Mouse (Mus musculus) induced T-regulatory cell, adult 2 months (primary cell): ENCODE measurements around the gene Taar2.

Source experiments
- DNase-seq: peaks from one replicate; pipeline ENCODE4 v3.0.0-alpha.2; 2012; ENCODE audit warnings: low read depth

Taar2 gene

GRCm38 (mm10) chr10:23938312-23938711 lies at the start of gene Taar2:
Gene Taar2 (plus strand): TSS chr10:23938572.
- no peak for DNase-seq

DNA sequence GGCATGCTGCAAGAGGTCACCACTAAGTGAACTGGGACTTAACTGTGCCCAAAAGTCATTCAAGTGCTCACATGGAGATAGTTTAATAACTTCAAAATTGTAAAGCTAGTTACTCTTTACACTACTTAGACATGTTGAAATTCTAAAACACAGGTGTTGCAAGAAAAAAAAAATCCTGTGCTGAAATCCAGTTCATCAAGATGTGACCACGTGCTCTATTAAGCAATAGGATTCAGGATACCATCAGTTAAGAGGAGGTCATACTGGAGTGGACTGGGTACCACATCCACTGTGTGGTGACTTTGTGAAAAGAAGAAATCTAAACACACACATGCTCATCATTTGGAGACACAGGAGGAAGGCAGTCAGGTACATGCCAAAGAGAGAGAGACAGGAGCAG lies 45.4 kb upstream of the Taar2 start:
- DNase-seq, result no peak

GRCm38 (mm10) chr10:23894601-23895349 lies 43.6 kb upstream of the Taar2 start, which contains the start of gene Vnn1:
Gene Vnn1 (plus strand): TSS chr10:23894688.
- no peak for DNase-seq

DNA sequence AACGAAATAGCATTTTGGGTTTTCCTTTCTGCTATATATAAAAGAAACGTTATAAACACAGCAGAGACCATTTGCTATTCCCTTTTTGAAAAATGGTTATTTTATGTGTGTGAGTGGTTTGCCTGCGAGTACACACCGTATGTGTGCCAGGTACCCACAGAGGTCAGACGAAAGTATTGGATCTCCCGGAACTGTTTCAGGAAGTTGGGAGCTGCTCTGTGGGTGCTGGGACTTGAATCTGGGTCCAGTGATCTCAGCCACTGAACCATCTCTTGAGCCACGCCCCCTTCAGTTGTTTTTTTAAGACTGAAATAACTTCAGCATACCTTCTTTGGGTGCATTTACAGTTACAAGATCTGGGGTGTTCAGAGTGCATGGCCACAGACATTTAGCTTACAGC lies 43.0 kb upstream of the Taar2 start:
- no peak for DNase-seq

DNA sequence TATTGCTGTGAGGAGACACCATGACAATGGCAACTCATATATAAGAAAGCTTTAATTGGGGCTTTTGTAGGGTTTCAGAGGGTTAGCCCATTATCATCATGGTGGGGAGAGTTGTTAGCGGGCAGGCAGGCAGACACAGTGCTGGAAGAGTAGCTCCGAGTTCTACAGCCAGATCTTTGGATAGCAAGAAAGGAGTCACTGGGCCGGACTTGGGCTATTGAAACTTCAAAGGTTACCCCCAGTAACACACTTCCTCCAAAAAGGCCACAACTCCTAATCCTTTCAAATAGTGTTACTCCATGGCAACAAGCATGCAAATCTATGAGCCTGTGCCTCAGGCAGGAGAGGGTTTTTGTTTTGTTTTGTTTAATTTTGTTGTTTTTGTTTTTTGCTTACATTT lies 37.3 kb upstream of the Taar2 start:
- no peak for DNase-seq

GRCm38 (mm10) chr10:23905661-23906060 lies 32.7 kb upstream of the Taar2 start:
- no peak for DNase-seq

- DNase-seq, result no peak
Measured at GRCm38 (mm10) chr10:23920056-23920455, 18.3 kb upstream of the Taar2 start, which contains the start of gene Taar1. Gene Taar1 (plus strand): TSS chr10:23920356.

DNA sequence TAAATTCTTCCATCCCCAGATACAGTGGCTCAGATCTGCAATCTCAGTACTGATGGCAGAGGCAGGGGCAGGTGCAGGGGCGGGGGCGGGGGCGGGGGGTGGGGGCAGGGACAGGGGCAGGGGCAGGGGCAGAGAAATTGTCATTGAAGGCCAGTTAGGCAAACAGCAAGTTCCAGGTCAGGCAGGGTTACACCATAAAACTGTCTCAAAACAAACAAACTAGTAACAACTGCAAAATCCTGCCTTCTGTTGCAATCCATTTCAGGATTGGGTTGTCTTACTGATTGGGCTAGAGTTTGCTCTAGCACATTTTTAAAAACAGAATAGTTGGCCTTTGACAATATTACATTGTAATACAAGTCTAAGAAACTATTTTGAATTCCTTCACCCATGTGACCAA lies 15.9 kb upstream of the Taar2 start:
- DNase-seq, result no peak

GRCm38 (mm10) chr10:23923941-23924340 lies 14.4 kb upstream of the Taar2 start:
- no peak for DNase-seq

DNA sequence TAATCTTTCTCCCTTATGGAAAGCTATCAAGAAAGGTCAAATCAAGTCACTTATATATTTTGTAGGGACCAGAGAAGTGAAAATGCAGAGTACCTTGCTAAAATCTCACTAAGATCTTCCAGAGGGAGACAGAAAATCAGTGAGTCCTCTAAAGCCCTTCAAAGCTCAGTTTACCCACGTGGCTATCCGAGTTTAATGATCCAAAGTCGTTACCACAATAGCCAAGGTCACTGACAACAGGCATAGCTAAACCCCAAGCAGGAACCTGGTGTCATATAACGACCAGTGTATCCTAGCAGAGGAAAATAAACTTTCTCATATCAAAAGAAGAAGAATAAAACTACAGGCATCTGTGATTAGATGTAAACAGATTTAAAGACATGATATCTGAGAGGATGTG lies 759 bp upstream of the Taar2 start:
- DNase-seq, result no peak

DNA sequence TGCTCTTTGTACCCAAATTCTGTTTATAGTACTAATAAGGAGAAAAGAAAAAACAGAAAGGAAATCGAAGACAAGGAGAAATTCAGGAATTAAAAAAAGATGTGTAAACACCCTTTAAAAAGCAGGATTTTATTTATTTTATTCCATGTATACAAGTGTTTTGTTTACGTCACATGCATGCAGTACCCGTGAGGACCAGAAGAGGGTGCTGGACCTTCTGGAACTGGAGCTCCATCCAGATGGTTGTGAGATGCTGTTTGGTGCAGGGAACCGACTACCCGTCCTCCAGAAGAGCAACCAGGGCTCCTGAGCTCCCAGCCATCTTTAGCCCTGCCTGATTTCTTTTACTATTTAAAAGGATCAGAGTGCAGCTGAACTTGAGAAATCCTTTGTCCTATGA lies 4.1 kb downstream of the Taar2 start:
- DNase-seq, result peak; percentile 35

DNA sequence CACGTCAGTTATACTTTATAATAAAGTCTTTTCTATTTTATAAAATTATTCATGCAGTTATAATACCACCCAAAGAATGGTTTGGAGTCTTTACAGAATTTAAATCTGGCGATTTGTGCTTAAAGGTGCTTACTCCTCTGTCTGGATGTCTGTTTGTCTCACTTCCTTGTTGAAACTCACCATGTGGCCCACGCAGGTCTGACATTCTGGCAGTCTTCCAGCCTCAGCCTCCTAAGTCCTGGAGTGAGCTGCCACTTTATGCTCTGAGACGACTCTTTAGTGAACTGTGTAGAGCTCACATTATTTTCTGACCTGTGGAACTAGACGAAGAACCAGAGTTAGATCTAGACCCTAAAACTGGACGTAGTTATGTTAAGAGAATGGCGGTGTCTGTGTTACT lies 9.7 kb downstream of the Taar2 start:
- DNase-seq, result no peak

GRCm38 (mm10) chr10:23949508-23950005 lies 11.2 kb downstream of the Taar2 start, which contains the start of gene Taar3:
Gene Taar3 (plus strand): TSS chr10:23949558.
- DNase-seq, result no peak

- DNase-seq, result no peak
Measured at GRCm38 (mm10) chr10:23951714-23952113, 13.3 kb downstream of the Taar2 start.

DNA sequence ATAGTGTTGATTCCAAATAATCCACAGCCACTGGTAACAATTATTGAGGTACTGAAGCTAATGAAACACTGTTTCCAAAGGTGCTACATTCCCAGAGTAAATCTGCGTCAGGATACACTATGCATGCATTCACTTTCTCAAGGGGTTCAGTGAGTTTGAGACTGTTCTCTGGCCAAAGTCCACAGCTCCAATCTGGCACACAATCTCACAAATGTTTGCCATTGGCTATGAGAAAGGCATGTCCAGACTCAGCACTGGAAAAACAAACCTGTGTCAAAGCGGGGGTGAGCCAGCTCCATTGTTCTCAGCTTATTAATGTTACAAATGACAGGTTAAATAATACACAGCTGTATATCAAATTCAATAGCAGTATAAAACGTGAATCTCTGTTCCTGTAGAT lies 20.7 kb downstream of the Taar2 start:
- no peak for DNase-seq

DNA sequence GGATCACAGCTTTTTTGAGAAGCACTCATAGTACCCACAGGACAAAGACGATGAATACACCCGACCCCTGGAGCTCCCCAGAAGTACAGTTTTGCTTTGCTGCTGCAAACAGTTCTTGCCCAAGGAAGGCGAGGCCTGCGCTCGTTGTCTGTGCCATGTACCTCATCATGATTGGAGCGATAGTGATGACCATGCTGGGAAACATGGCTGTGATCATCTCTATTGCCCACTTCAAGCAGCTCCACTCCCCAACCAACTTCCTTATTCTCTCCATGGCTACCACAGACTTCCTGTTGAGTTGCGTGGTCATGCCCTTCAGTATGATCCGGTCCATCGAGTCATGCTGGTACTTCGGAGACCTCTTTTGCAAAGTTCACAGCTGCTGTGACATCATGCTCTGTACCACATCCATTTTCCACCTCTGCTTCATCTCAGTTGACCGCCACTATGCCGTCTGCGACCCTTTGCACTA lies 22.1 kb downstream of the Taar2 start, which contains the start of gene Taar4:
Gene Taar4 (plus strand): TSS at position 51 of the 472 bp plus-strand sequence.
- no peak for DNase-seq

- DNase-seq, result no peak
Measured at GRCm38 (mm10) chr10:23963444-23963843, 25.1 kb downstream of the Taar2 start.

GRCm38 (mm10) chr10:23964921-23965610 lies 26.7 kb downstream of the Taar2 start:
- DNase-seq, result peak; percentile 7

DNA sequence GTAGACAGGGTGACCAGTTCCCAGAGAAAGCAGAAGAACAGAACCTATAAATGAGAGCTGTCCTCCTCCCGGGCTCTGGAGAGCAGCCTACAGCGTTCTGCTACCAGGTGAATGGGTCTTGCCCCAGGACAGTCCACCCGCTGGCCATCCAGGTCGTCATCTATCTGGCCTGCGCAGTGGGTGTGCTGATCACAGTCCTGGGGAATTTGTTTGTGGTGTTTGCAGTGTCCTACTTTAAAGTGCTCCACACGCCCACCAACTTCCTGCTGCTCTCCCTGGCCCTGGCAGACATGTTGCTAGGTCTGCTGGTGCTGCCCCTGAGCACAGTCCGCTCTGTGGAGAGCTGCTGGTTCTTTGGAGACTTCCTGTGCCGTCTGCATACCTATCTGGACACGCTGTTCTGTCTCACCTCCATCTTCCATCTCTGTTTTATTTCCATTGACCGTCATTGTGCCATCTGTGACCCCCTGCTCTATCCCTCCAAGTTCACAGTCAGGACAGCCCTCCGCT lies 32.3 kb downstream of the Taar2 start, which contains the start of gene Taar5:
Gene Taar5 (plus strand): TSS at position 51 of the 510 bp plus-strand sequence.
- no peak for DNase-seq

- no peak for DNase-seq
Measured at GRCm38 (mm10) chr10:23971256-23971655, 32.9 kb downstream of the Taar2 start.

DNA sequence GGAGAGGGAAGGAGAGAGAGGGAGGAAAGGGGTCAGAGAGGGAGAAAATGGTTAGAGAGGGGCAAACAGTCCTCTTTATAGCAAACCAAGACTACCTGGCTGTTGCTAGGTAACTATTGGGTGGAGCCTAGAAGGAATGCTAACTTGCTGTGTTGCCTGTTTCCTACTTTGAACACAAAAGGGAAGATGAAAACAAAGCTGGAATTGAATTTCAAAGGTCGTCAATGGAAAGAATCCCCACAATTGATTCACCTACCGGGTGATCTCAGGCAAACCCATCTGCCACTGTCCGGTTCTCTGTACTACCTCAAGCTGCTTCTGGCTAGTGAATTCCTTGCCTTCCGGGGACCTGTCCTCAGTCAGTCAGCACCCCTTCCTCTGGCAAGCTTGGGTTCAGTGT lies 39.6 kb downstream of the Taar2 start:
- DNase-seq, result no peak

- DNase-seq, result peak; percentile 45
Measured at GRCm38 (mm10) chr10:23978901-23979705, 40.7 kb downstream of the Taar2 start.
